Comparison of ENCODE assay signal across 9 mouse cellular contexts in the genomic region with DNA sequence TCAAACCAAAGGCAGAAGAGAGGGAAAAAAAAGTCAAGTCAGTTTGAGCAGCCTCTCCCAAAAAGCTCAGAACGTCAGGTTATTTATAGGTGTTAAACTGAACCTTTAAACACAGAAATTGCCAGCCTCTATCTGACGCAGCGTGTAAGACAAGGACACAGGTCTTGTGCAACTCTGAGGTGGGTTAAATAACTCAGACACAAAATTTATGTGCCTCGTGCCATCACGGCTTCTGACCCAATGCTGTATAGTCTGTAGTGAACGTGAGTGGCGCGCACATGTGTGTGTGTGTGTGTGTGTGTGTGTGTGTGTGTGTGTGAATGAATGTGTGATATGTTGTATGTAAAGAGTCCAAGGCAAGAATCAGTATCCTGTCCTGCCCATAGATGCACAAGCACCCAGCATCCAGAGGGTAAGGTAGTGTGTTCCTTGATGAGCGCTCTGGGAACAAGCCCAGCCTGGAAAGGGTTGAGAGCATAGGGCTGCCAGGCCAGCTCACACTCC.
DNase-seq lines count a peak whose midpoint lies in the region; ATAC-seq lines count a peak whose summit lies in the region.
"Had no signal": no experiment of that assay in that cellular context is flagged by ENCODE, and none has a peak within 500 bp of the region (broad histone marks: within the 10 kb centered on the region; RNA-seq: fewer than 3 reads in every experiment).

No protein-coding gene starts in this region.

- H3K36me3 ChIP-seq in limb, embryonic 13.5 days, result no peaks in the 10 kb centered on the region

- no peak overlapping the region for H3K9ac ChIP-seq in limb, embryonic 13.5 days

- H3K27ac ChIP-seq in limb, embryonic 13.5 days, result no peak overlapping the region
- H3K27ac ChIP-seq: macrophage had no signal

- peaks cover 29% of the 10 kb centered on the region for H3K4me1 ChIP-seq in limb, embryonic 13.5 days

- intact Hi-C loops in gastrocnemius, postnatal 14 days (cut with DNase I; ENCODE audit: low total_unique reads), result no loop called here

- no peak overlapping the region for H3K4me3 ChIP-seq in limb, embryonic 13.5 days

- no peak for ATAC-seq in limb, embryonic 13.5 days (ENCODE audit: low FRiP score, low read depth)
- ATAC-seq in cerebellum, adult (ENCODE audit: insufficient number of reproducible peaks, low FRiP score, low TSS enrichment), result no peak; the same call in 1 of the 2 replicates
- ATAC-seq in granulocyte monocyte progenitor cell, adult 5-6 weeks (replicated peaks; ENCODE audit: poor library complexity, severe bottlenecking), result no peak

- peak; percentile 60 for DNase-seq in gastrocnemius, postnatal 14 days
- no peak for DNase-seq in gastrocnemius, postnatal 4 days (ENCODE audit: low spot score in 2 of 2)
- peak; percentile 15 for DNase-seq in right cerebral cortex, postnatal 14 days
- no peak for DNase-seq in right cerebral cortex, adult 2 months (ENCODE audit: low spot score in 2 of 2)
- DNase-seq in frontal cortex, postnatal 25 days (ENCODE audit: low spot score in 2 of 2), result no peak

- no peaks in the 10 kb centered on the region for H3K9me3 ChIP-seq in limb, embryonic 13.5 days

- H3K27me3 ChIP-seq in limb, embryonic 13.5 days, result peaks cover 36% of the 10 kb centered on the region

- 50% methylated on average over 9 of the region's 9 CpGs for WGBS in limb, embryonic 13.5 days

- peak overlapping the region; percentile 47 for H3K4me2 ChIP-seq in limb, embryonic 13.5 days (replicated peaks)

Comparison
In these comparisons a context has a peak if more than half of its experiments do, and no peak if none do; other contexts are left out.
1. DNase-seq: peak in gastrocnemius, postnatal 14 days (single experiment) and right cerebral cortex, postnatal 14 days (single experiment); none in gastrocnemius, postnatal 4 days (0 of 2), right cerebral cortex, adult 2 months (0 of 2) and frontal cortex, postnatal 25 days (0 of 2).